Mouse (Mus musculus): ENCODE measurements at regions not wholly inside any gene's neighbourhood (a gene's known extent, or its start where the extent isn't known, plus 50 kb on each side); places are given as distances from the start of the nearest gene placed in this dataset.

GRCm38 (mm10) chr7:72501431-72501830, 195.0 kb upstream of the Mctp2 start:
- DNase-seq (ENCODE audit: low spot score in 2 of 2): no peak

GRCm38 (mm10) chr7:72503756-72504155, 197.3 kb upstream of the Mctp2 start:
- DNase-seq (ENCODE audit: low spot score in 2 of 2): no peak

GRCm38 (mm10) chr7:72504268-72504667, 197.9 kb upstream of the Mctp2 start:
- no peak for DNase-seq (ENCODE audit: low spot score in 2 of 2)

- no peak for DNase-seq (ENCODE audit: low spot score in 2 of 2)
Measured at GRCm38 (mm10) chr7:72505732-72506460, 199.5 kb upstream of the Mctp2 start.

GRCm38 (mm10) chr7:72507946-72508345, 201.5 kb upstream of the Mctp2 start:
- DNase-seq (ENCODE audit: low spot score in 2 of 2): no peak

GRCm38 (mm10) chr7:72510116-72510515, 203.7 kb upstream of the Mctp2 start:
- DNase-seq (ENCODE audit: low spot score in 2 of 2): no peak

- DNase-seq (ENCODE audit: low spot score in 2 of 2): no peak
Measured at GRCm38 (mm10) chr7:72513446-72513845, 207.0 kb upstream of the Mctp2 start.

GRCm38 (mm10) chr7:72514851-72515250, 208.4 kb upstream of the Mctp2 start:
- DNase-seq (ENCODE audit: low spot score in 2 of 2): no peak

- no peak for DNase-seq (ENCODE audit: low spot score in 2 of 2)
Measured at GRCm38 (mm10) chr7:72518421-72518972, 212.1 kb upstream of the Mctp2 start.

GRCm38 (mm10) chr7:72519359-72520115, 213.1 kb upstream of the Mctp2 start:
- no peak for DNase-seq (ENCODE audit: low spot score in 2 of 2)

- DNase-seq (ENCODE audit: low spot score in 2 of 2): no peak
Measured at GRCm38 (mm10) chr7:72528873-72529272, 222.5 kb upstream of the Mctp2 start.

GRCm38 (mm10) chr7:72538288-72538687, 231.9 kb upstream of the Mctp2 start:
- DNase-seq (ENCODE audit: low spot score in 2 of 2): no peak

GRCm38 (mm10) chr7:72539915-72540314, 233.5 kb upstream of the Mctp2 start:
- no peak for DNase-seq (ENCODE audit: low spot score in 2 of 2)

- no peak for DNase-seq (ENCODE audit: low spot score in 2 of 2)
Measured at GRCm38 (mm10) chr7:72541521-72542478, 235.4 kb upstream of the Mctp2 start.

- DNase-seq (ENCODE audit: low spot score in 2 of 2): no peak
Measured at GRCm38 (mm10) chr7:72543501-72543900, 237.1 kb upstream of the Mctp2 start.

- no peak for DNase-seq (ENCODE audit: low spot score in 2 of 2)
Measured at GRCm38 (mm10) chr7:72543946-72544345, 237.5 kb upstream of the Mctp2 start.

GRCm38 (mm10) chr7:72567378-72567777, 261.0 kb upstream of the Mctp2 start:
- no peak for DNase-seq (ENCODE audit: low spot score in 2 of 2)

- no peak for DNase-seq (ENCODE audit: low spot score in 2 of 2)
Measured at GRCm38 (mm10) chr7:72569177-72569576, 262.8 kb upstream of the Mctp2 start.

GRCm38 (mm10) chr7:72574316-72574715, 267.9 kb upstream of the Mctp2 start:
- no peak for DNase-seq (ENCODE audit: low spot score in 2 of 2)

- no peak for DNase-seq (ENCODE audit: low spot score in 2 of 2)
Measured at GRCm38 (mm10) chr7:72584427-72584826, 278.0 kb upstream of the Mctp2 start.

- DNase-seq (ENCODE audit: low spot score in 2 of 2): no peak
Measured at GRCm38 (mm10) chr7:72589241-72589668, 282.8 kb upstream of the Mctp2 start.

All from spleen, postnatal 36 days (tissue).